ENCODE assay signal across 12 mouse cellular contexts in the genomic region with DNA sequence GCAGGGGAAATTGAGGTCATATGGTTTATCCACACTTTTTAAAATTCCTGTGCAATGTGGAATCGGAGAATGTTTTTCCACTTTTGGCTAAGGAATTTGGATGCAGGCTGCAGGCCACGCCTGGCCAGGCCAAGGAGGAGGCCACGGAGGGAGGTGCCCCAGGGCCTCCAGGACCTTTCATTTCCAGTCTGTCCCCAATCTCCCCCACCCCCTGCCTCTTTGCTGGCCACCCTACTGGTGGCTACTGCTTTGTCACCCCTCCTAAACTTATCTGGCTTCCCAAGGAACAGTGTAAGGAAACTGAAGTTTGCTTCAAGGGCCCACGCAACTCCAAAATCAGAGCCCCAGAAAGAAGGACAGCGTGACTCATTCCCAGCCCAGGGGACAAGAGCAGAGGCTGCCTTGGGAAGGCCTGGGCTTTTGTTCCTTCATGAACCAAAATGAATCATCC. TPM values are rescaled to one million over a fixed set of nuclear protein-coding genes. Genes with fewer than 3 reads are reported as not detected.
DNase-seq lines count a peak whose midpoint lies in the region; ATAC-seq lines count a peak whose summit lies in the region.
"Had no signal": no experiment of that assay in that cellular context is flagged by ENCODE, and none has a peak within 500 bp of the region (broad histone marks: within the 10 kb centered on the region; RNA-seq: fewer than 3 reads in every experiment).

No protein-coding gene starts in this region.

- 90% methylated on average over 5 of the region's 5 CpGs for WGBS in hindbrain, embryonic 11.5 days

- no peaks in the 10 kb centered on the region for H3K36me3 ChIP-seq in hindbrain, embryonic 11.5 days (ENCODE audit: control insufficient read depth, insufficient read depth, low read length)
- H3K36me3 ChIP-seq: hindbrain, embryonic 15.5 days; liver, embryonic 15.5 days had no signal

- no peak overlapping the region for H3K27ac ChIP-seq in hindbrain, embryonic 11.5 days (ENCODE audit: low read depth, low read length)
- H3K27ac ChIP-seq: hindbrain, embryonic 15.5 days; liver, embryonic 15.5 days had no signal

- H3K4me1 ChIP-seq in hindbrain, embryonic 11.5 days (replicated peaks; ENCODE audit: control insufficient read depth, insufficient read depth, low read length), result no peaks in the 10 kb centered on the region
- H3K4me1 ChIP-seq: hindbrain, embryonic 15.5 days had no signal

- no peaks in the 10 kb centered on the region for H3K27me3 ChIP-seq in hindbrain, embryonic 11.5 days (ENCODE audit: control insufficient read depth, insufficient read depth, low read length)
- H3K27me3 ChIP-seq: hindbrain, embryonic 15.5 days had no signal

- DNase-seq in adrenal gland, adult (ENCODE audit: inconsistent age in 2 of 2, low spot score in 1 of 2), result peak; percentile 74 to 89
- DNase-seq in adrenal gland, adult 8-10 months, result no peak
- DNase-seq in 3134 (ENCODE audit: extremely low read depth, insufficient read length, low spot score), result peak; percentile 88
- DNase-seq in gastrocnemius, postnatal 10 days, result peak; percentile 42
- peak; percentile 64 to 71 for DNase-seq in heart, postnatal 10 days
- no peak for DNase-seq in thymus, postnatal 0 days (ENCODE audit: low spot score)
- no peak for DNase-seq in hindbrain, embryonic 11.5 days (ENCODE audit: low spot score)
- DNase-seq in left cerebral cortex, adult 8-10 months (ENCODE audit: low spot score in 2 of 2), result no peak
- DNase-seq: cerebellum, postnatal 10 days; right cerebral cortex, postnatal 14 days had no signal

- ATAC-seq in hindbrain, embryonic 11.5 days (ENCODE audit: low FRiP score), result no peak

- intact Hi-C loops in heart, postnatal 10 days (cut with DNase I), result loop anchor here (2.0 kb wide), 1 partner anchor 15 kb away; no protein-coding TSS in a partner anchor

- H3K4me2 ChIP-seq in hindbrain, embryonic 11.5 days (replicated peaks; ENCODE audit: low read depth, low read length), result no peak overlapping the region
- H3K4me2 ChIP-seq: hindbrain, embryonic 15.5 days; liver, embryonic 15.5 days had no signal

- H3K4me3 ChIP-seq in hindbrain, embryonic 11.5 days (ENCODE audit: low read depth, low read length), result no peak overlapping the region
- H3K4me3 ChIP-seq: hindbrain, embryonic 15.5 days; liver, embryonic 15.5 days had no signal

- H3K9ac ChIP-seq in hindbrain, embryonic 11.5 days (ENCODE audit: low read depth, low read length), result no peak overlapping the region
- H3K9ac ChIP-seq: hindbrain, embryonic 15.5 days; liver, embryonic 15.5 days had no signal

- H3K9me3 ChIP-seq in hindbrain, embryonic 11.5 days (ENCODE audit: control insufficient read depth, low read length), result no peaks in the 10 kb centered on the region
- H3K9me3 ChIP-seq: hindbrain, embryonic 15.5 days; liver, embryonic 15.5 days had no signal

RNA-seq across cellular contexts. Expression of gene Ergic1, which starts 31.5 kb away (rescaled TPM):
- 100 to 1,000 TPM; 142 to 218 (median 163) TPM for total RNA-seq in adrenal gland, adult 8-10 months (2022)
- 100 to 1,000 TPM; 115 to 117 TPM for total RNA-seq in gastrocnemius, postnatal 10 days (2021)
- total RNA-seq in heart, postnatal 10 days (2021), result 10 to 100 TPM; 84.4 to 87.8 TPM
- 64.6 and 70.2 TPM in 2 replicates for polyA plus RNA-seq in thymus, postnatal 0 days (2015; fragmentation: Nextera tagmentation; extraction: Ambion mirVana)
- polyA plus RNA-seq in hindbrain, embryonic 11.5 days (2014; fragmentation: Nextera tagmentation; extraction: Ambion mirVana), result 112 and 119 TPM in 2 replicates
- 100 to 1,000 TPM; 131 to 191 (median 161) TPM for total RNA-seq in left cerebral cortex, adult 8-10 months (2022)

RNA-seq across cellular contexts. Expression of gene Dusp1, which starts 32.1 kb away (rescaled TPM):
- 10 to 100 TPM; 41.3 to 67.9 (median 53.3) TPM for total RNA-seq in adrenal gland, adult 8-10 months (2022)
- total RNA-seq in gastrocnemius, postnatal 10 days (2021), result 10 to 100 TPM; 40.3 to 43.3 TPM
- 100 to 1,000 TPM in 1 of 2 experiments, 10 to 100 TPM in 1; 60.1 to 100 TPM for total RNA-seq in heart, postnatal 10 days (2021)
- polyA plus RNA-seq in thymus, postnatal 0 days (2015; fragmentation: Nextera tagmentation; extraction: Ambion mirVana), result 22.4 and 26.4 TPM in 2 replicates
- polyA plus RNA-seq in hindbrain, embryonic 11.5 days (2014; fragmentation: Nextera tagmentation; extraction: Ambion mirVana), result 34.9 and 39.0 TPM in 2 replicates
- 10 to 100 TPM; 21.6 to 50.5 (median 28.7) TPM for total RNA-seq in left cerebral cortex, adult 8-10 months (2022)

Comparison
In these comparisons a context has a peak if more than half of its experiments do, and no peak if none do; other contexts are left out.
1. DNase-seq: peak in adrenal gland, adult (2 of 2), 3134 (single experiment), gastrocnemius, postnatal 10 days (single experiment) and heart, postnatal 10 days (2 of 2); none in adrenal gland, adult 8-10 months (single experiment), thymus, postnatal 0 days (single experiment), hindbrain, embryonic 11.5 days (single experiment) and left cerebral cortex, adult 8-10 months (0 of 2).